Mouse (Mus musculus) ZHBTc4 (cell line): ENCODE results near the gene Cby1.
A peak's percentile ranks its signal among the peaks of the same experiment; 100 is the strongest.

Experiments used
- DNase-seq: peaks from one replicate; pipeline ENCODE4 v3.0.0-alpha.2; 2011; ENCODE audit warnings: low read depth, low spot score

Gene Cby1

DNA sequence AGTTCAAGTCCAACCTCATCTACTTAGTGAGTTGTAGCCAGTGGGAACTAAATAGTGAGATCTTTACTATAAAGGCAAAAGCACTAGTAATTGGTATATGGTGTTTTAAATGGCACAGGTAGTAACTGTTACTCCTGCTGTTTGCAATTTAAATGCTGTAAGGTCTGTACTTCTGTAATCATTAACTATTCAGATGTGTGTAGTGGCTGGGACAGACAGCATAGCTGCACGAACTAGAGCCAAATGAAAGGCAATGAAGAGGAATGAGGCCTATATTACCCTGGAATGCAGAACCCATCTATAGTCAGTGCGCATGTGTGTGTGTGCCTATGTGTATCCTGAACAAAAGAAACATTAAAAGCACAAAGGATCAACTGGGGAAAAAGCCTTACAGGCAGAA is 18.9 kb downstream of the Cby1 start:
- DNase-seq: no peak

DNA sequence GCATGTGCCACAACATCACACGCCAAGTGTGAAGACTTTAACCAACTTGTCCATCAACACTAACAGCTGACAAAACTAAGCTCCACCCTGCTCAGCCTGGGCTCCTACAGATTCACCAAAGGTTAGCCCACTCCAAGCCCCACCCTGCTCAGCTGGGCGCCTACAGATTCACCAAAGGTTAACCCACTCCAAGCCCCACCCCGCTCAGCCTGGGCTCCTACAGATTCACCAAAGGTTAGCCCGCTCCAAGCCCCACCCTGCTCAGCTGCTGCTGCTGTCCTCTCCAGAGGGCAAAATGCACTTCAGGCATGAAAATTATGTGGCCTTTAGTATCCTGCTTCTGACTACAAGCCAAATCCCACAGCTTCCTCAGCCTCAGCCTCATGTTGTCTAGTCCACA is 23.0 kb downstream of the Cby1 start:
- DNase-seq: peak; percentile 79

DNA sequence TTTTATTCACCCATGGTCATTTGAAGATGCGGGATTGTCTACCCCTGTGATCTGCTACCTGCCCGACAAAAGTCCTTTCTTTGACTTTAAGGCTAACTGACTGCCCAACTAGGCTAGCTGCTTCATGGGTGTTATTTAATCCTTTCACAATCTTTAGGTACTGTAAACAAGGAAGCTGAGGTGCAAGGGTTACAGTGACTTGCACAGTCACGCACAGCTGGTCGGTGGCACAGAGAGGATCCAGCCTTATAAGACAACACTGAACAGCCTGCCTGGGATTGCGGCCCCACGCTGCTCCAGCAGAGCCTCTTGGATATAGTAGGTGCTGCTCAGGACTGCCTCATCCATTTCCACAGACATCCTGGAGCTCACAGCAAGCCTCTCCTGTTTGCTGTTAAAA is 24.1 kb downstream of the Cby1 start:
- no peak for DNase-seq

DNA sequence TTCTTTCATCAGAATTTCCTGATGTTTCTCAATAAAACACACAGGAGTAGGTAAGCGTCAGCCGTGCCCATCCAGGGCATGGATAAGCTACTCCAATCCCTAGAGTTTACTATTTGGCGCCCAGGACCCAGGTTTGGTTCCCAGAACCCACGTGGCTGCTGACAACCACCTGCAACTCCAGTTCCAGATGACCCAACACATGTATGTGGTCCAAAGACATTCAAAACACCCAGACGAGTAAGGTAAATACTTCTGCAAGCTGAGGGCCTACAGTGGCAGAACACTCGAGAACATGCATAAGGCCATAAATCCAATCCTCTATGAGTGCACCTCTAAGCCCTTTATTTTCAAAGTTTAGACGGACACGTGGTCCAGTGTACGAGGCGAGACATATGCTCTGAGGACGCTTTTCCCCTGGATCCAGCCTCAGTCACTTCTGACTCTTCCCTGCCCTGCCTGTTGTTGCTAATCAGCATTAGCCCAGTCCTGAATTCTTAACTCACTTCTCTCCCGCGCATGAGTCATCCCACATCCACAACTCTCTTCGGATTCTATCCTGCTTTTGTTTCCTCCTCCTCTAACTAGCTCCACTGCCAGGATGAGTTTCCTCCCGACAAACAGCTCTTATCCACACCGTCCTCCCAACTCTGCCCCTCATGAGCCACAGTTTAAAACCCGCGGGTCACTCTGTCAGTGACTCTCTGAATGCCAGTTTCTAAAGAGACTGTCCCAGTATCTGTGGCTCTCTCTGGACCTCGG is 24.9 kb downstream of the Cby1 start:
- DNase-seq: no peak

DNA sequence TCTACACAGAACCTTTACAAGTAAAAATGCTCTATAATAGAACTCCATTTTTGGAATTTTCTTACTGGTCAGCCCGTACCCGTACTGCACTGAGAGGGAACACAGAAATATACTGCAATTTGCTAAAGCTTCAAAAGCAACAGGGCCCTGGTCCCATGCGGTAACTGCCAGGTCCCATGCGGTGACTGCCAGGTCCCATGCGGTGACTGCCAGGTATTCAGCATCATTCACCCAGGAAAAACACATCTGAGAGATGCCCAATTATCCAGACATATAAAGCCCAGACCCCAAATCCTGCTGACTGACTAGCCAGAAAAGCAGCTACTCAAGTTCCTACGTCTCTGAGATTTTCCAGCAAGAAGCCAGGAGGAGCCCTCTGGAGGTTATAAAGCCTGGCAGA is 25.6 kb downstream of the Cby1 start:
- DNase-seq: no peak

DNA sequence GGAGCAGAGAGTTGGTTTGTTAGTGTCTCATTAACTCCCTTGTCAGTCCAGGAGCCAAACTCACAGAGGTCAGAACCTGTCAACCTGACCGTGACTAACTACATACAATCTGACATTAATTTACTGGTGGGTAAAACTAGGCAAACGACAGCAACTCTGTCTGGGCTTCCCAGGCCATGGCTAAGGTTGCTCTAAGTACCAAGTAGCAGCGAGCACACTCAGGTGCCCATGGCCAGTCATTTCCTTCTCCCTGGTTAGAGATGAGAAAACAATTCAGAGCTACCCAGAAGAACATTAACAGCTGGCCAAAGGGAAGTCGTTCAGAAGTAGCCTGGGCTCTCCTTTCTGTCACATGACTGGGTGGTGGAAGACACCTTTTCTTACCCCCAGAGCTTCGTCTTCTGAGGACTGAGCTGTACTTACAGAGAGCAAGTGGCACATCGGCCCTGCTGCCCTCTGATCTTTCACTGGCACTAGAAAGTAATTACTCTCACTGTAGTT is 26.2 kb downstream of the Cby1 start:
- no peak for DNase-seq

DNA sequence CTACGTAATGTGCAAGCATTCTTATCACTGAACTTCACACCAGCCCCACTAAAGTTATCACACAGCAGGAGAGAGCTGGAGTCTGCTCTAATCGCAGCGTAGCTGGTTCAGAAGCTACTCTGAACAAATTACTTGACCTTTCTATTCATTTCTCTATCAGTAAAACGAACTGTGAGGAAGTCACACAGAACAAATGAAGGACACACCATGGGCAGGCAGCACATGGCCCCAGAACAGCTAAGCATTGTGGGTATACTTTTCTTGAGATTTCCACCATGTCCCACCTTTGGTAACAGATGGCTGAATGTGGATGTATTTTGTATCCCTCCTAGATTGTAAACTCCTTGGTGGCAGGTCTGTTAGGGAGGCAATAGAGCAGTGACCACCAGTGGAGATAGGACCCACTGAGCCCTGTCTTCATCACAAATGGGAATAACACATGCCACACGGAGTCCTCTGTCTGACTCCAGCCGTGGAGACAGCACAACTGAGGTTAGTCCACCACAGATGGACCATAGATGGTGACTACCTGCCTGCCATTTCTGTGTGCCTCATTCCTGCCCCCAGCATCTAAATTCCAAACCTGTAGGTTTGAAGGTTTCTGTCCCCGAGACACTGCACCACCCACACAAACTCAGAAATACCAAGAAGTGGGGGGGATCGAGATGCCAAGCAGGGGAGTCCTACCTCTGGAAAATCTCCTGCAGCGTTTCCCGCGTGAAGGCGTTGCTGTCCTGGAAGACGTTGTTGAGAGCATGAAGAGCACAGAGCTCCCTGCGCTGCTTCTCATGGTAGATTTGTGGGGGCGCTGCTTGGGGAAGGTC is 27.3 kb downstream of the Cby1 start:
- DNase-seq: no peak

DNA sequence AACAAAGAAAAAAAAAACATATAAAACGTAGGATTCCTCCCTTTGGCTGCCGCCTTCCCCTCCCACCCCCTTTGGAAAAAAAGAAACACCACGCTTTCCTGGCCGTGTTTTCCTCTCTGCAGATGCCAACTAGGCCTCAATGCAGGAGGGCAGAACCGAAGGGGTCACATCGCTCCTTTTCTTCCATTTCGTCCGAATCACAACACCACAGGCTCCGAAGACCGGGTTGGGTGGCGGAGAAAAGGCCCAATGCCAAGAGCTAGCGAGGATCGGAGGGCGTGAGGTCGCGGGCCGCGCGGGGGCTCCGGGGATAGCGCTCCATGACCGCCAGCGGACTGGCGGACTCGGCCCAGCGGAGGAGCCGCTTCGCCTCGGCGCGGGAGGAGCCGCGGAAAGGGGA is 28.2 kb downstream of the Cby1 start:
- no peak for DNase-seq

DNA sequence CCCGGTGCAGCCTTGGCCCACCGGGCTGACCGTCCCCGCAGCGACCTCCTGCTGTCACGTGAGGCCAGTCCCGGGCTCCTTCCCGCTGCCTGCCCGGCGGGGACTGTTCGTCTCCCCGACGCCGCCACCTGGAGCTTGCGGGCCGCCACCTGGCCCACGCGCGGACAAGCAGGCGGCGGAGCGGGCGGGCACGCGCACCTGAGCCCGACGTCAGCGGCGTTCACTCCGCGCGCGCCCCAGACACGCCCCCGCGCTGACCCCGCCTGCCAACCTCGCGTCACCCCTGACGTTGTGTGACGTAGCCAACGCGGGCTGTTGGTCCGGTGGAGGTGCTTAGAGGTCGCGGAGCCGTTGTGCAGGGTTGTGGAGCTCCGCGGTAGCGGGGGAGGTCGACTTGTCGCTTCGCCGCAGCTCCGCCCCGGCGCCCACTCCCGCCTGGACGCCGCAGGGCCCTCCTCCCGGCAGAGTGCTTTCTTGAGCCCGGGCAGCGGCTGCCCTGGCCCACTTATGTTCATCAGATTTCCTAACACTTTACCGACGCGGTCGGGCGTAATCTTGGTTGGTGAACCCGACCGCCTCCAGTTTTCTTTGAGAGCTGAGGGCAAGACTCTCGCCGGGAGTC is 28.8 kb downstream of the Cby1 start, which contains the start of gene Josd1:
Gene Josd1, minus strand, starts transcription at position 274 of the 622 bp plus-strand sequence.
- DNase-seq: peak; percentile 98

DNA sequence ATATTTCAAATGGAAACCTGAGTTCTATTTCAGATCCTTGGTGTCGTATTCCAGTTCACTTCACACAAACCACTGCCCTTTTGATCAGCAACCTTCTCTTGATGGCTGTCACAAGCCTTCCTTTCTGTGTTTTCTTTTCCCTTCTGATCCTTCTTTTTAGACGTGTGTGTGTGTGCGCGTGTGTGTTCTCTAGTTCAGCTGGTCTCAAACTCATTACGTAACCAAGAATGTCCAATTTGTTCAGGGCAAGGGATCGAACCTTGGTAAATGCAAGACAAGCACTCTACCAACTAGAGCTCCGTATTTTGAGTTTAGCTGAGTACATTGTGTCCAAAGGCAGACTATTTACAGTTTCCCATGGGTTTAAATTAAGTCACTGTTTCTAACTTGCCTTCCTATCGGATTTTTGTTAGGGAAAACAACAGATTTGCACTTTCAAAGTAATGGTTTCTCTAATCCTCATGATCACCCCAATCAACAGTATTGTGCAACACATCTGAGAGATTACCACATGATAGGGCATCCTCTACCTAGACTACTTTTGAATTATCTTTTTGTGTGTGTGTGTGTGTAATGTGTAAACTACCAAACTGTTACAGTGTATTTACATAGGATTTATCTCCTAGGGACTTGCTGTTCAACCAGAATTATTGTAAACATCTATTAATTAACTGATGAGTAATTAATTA is 29.4 kb downstream of the Cby1 start:
- DNase-seq: no peak

DNA sequence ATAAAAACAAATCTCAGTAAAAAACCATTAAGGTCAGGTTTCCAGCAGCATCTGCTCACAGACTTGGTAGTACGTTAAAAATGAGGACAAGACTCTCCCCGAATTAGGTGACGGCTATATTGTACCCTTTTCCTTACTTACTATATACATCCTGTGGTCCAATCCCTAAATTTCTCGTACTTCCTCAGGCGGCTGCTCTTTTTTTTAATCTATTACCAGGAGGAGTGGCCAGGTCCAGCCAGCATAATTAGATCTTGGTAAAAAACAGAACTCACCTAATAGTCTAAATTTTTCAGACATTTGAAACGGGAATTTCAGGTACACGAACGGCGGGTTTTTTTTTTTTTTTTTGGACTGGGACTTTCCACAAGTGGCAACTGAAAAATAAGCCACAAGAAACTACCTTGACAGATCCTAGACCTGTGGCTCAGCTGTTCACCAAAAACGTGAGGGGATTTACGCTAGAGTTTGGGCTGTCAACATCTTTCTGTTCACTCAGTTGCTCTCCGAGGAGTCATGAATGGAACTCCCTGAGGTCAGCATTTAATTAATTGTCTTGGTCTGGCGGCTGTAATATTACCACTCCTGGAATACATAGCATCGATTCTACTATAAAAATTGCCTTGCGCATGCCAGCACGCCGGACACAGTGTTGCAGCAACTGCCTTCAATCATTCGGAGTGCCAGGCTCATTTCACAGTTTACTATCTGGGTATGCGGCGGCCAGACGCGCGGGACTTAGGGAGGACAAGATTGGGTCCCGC is 30.8 kb downstream of the Cby1 start:
- DNase-seq: no peak

DNA sequence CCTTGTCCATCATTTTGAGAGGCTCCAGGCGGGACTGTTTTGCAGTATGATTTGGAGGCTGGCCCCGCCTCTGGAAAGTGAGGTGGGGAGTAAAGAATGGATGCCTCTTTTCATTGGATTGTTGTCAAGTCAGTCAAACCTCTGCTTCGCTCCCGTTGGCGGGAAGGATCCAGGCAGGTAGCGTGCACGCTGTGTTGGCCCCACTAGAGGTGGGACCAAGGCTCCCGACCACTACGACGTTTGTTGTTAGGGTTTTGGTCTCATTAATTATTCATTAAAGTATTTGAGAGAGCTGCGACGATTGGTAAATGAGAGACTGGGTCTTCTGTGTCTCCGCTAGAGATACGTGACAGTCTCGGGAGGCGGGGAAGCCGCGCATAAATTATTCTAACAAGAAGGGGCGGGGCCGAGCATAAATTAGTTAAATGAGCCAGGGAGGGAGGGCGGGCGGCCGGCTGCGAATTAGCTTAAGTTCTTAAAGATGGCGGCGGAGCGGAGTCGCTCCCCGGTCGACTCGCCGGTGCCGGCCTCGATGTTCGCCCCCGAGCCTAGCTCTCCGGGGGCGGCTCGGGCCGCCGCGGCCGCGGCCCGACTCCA is 31.5 kb downstream of the Cby1 start, which contains the start of gene Gtpbp1:
Gene Gtpbp1, plus strand, starts transcription at position 420 of the 597 bp plus-strand sequence.
- peak; percentile 100 for DNase-seq

DNA sequence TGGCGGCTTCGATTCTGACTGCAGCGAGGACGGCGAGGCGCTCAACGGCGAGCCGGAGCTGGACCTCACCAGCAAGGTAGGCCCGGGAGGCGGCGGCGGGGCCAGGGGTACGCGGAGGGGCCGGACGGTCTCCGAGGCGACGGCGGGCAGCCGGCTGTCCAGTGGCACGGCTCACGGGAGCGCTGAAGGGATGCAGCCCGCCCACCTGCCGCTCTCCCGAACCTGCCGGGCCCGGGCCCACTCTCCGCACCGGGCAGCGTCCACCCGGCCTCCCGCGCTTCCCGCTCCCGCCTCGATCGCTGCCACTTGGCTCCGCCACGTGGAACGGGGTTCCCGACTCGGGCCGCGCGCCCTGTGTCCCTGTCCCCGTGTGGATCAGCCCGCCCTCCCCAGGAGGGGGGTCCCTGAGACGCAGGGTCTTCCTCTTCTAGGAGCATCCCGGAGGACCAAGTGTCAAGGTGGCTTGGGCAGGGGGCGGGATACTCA is 32.1 kb downstream of the Cby1 start:
- DNase-seq: no peak

DNA sequence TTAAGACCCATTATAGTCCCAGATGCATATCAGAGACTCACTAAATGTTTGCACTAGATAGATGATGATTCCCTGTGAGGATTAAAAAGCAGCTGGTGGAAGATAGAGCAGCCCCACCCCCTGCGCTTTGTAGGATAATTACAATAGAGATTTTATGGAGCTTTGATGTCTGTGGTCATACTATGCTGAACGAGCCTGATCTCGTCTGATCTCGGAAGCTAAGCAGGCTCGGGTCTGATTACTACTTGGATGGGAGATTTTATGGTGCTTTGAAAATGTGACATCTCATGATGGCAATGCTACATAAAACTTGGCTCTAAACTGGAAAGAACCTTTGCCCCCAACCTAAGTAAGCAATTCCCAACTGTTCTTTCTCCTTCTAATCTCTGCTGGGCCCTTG is 33.3 kb downstream of the Cby1 start:
- DNase-seq: no peak

DNA sequence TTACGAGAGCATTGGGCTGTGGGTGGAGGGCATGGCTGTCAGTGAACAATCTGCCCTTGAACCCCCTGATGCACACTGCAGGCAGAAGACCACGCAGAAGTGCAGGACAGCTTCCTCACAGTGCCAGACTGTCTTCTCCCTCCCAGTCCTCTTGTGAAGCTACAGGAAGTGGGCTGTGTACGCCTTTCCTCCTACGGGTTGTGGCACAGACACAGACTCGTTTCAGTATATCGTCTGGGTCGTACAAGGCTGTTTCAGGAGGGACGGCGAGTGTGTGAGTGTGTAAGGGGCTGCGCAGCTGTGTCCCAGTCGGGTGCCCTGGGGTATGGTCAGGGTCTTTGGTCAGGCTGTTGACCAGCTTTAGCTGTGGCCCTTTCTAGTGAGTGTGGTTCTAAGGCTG is 34.7 kb downstream of the Cby1 start:
- no peak for DNase-seq

DNA sequence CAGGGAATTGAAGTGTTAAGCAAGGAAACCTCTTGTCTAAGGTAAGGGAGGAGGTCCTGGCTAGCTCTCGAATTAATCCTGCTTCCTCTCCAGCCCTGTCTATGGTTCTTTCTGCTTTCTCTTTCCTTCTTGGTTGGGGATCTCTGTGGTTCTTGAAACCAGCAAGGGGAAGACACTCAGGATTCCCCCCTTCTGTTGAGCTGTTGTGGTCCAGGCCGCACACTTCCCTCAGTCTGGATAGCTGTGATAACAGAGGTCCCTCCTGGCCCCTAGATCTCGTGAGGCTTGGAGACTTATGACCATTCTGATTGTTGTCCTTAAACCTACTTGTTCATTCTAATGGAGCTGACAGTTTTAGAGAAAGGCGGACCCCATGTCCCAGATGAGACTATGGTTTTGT is 35.5 kb downstream of the Cby1 start:
- no peak for DNase-seq

DNA sequence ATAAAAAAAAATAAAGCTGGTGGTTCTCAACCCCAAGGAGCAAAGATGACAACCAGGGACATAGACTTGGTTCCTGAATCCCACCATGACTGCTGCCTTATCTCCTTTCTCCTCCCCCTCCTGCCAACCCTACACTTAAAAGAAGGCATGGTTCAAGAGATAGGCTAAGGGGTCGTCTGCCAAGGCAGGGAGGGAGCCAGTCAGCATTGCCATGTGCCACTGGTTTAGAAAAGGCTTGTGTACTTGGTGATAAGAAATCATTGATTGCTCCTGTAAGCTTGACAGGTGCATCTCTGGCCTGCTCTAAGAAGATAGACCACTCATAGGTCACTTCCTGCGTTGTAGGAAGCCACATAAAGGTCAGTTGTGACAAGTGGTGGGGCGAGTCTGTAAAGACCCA is 36.5 kb downstream of the Cby1 start:
- DNase-seq: no peak

DNA sequence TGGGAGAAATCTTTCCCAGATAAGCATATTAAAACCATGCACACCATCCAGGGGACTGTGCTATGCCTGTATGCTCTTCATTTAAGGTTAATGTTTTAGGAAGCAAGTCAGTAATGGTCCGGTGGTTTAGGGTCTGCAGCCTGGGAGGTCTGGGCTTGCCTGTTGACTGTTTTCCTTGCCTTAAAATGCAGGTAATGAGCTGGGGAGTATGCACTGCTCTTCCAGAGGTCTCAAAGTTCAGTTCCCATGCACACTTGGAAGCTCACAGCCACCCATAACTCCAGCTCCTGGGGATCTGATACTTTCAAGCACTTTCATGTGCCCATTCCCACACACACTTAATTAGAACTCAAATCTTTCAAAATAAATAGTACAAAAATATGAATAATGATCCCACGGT is 37.5 kb downstream of the Cby1 start:
- DNase-seq: no peak

DNA sequence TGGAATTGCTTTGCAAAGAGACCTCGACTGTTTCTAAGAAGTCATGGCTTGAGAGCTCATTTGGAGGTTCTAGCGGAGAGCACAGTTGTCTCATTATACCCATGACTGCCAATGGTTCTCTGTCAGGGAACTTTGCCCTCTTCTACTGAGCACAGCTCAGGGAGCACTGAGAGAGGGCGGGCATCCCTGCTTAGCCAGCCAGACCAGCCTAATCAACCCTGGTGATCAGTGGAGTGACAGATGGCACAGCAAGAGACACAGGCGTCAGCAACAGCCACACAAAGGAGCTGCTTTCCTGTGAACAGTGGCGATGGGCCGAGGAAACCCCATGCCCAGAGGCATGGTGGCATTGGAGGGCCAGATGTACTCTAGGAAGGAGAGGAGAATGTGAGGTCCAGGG is 38.0 kb downstream of the Cby1 start:
- no peak for DNase-seq

DNA sequence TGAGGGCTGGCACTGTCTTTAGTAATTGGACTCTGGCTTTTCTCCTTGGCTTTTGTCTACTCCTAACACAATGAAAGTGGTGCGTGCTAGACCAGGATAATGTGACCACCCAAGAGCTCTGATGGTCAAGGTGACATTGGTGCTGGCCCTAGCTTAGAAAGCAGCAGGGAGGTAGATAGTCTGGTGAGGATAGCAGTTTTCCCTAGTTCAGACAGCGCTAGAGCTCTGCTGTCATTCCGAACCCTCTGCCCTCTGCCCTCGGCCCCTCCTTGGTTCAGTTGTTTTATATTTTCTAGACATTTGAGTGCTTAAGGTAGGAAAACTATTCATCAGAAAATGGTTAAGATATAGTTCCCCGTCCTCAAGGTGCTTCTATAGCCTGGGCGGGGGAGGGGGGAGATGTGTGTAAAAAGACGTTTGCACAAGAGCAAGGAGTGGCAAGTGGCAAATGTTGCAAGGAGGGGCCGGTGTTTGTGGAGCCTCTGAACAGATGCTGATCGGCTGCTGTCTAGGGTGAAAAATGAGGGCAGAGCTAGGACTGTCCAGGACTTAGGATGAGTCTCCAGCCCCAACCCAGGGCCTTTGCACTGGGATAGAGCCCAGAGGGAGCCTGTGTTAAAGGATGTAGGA is 38.7 kb downstream of the Cby1 start:
- DNase-seq: peak; percentile 40
